In genomic region chr3:95906860-95907259, GRCm38 (mm10) we compare ENCODE assay signal across 8 mouse cellular contexts. TPM values are rescaled to one million over a fixed set of nuclear protein-coding genes. Genes with fewer than 3 reads are reported as not detected.
DNase-seq lines count a peak whose midpoint lies in the region; ATAC-seq lines count a peak whose summit lies in the region.

No protein-coding gene starts in this region.

- peak; percentile 46 for DNase-seq in left cerebral cortex, postnatal 4 days
- DNase-seq in left cerebral cortex, adult 11 months (ENCODE audit: low spot score) = no peak
- DNase-seq in kidney, postnatal 14 days = peak; percentile 56
- DNase-seq in layer of hippocampus, adult 18-20 months (ENCODE audit: low spot score in 2 of 2) = no peak

- H3K4me2 ChIP-seq in heart, embryonic 13.5 days = peak overlapping the region; percentile 80
- peak overlapping the region; percentile 73 for H3K4me2 ChIP-seq in stomach, embryonic 14.5 days (replicated peaks; ENCODE audit: low read depth, low read length)

- H3K27me3 ChIP-seq in heart, embryonic 13.5 days (replicated peaks) = peaks cover 12% of the 10 kb centered on the region
- H3K27me3 ChIP-seq in stomach, embryonic 14.5 days (ENCODE audit: control insufficient read depth, insufficient read depth, low read length) = no peaks in the 10 kb centered on the region

- peaks cover 8% of the 10 kb centered on the region for H3K4me1 ChIP-seq in brown adipose tissue, adult 24 weeks (ENCODE audit: control insufficient read depth, insufficient read depth, insufficient read length, low read length)
- peaks cover 53% of the 10 kb centered on the region for H3K4me1 ChIP-seq in heart, embryonic 13.5 days
- peaks cover 29% of the 10 kb centered on the region for H3K4me1 ChIP-seq in stomach, embryonic 14.5 days (ENCODE audit: control insufficient read depth, insufficient read depth, low read length)

- H3K9ac ChIP-seq in heart, embryonic 13.5 days = peak overlapping the region; percentile 66
- no peak overlapping the region for H3K9ac ChIP-seq in stomach, embryonic 14.5 days (replicated peaks; ENCODE audit: low read depth, low read length)

- WGBS in heart, embryonic 13.5 days = under 1% methylated on average over 12 of the region's 12 CpGs
- under 1% methylated on average over 12 of the region's 12 CpGs for WGBS in stomach, embryonic 14.5 days

- H3K27ac ChIP-seq in brown adipose tissue, adult 24 weeks (replicated peaks; ENCODE audit: low read depth, low read length) = no peak overlapping the region
- H3K27ac ChIP-seq in heart, embryonic 13.5 days (replicated peaks) = no peak overlapping the region
- no peak overlapping the region for H3K27ac ChIP-seq in stomach, embryonic 14.5 days (ENCODE audit: low read length)

- no peak for ATAC-seq in heart, embryonic 13.5 days (ENCODE audit: extremely low read depth, insufficient number of reproducible peaks, low FRiP score, low TSS enrichment)
- ATAC-seq in megakaryocyte, adult 5-6 weeks (ENCODE audit: poor library complexity, severe bottlenecking) = peak; percentile 67
- no peak for ATAC-seq in stomach, embryonic 14.5 days (ENCODE audit: insufficient number of reproducible peaks, insufficient read depth, low FRiP score, low read depth)

- no peaks in the 10 kb centered on the region for H3K9me3 ChIP-seq in heart, embryonic 13.5 days
- no peaks in the 10 kb centered on the region for H3K9me3 ChIP-seq in stomach, embryonic 14.5 days (ENCODE audit: control insufficient read depth, low read depth, low read length)

- intact Hi-C loops in left cerebral cortex, postnatal 4 days (cut with DNase I) = loop anchor here (1.0 kb wide), 1 partner anchor 25 kb away; the partner anchor contains the start of gene Ciart

- no peaks in the 10 kb centered on the region for H3K36me3 ChIP-seq in heart, embryonic 13.5 days
- no peaks in the 10 kb centered on the region for H3K36me3 ChIP-seq in stomach, embryonic 14.5 days (ENCODE audit: control insufficient read depth, insufficient read depth, low read length)

- H3K4me3 ChIP-seq in brown adipose tissue, adult 24 weeks (ENCODE audit: insufficient read depth, low read depth, low read length) = peak overlapping the region; percentile 50
- H3K4me3 ChIP-seq in heart, embryonic 13.5 days = peak overlapping the region; percentile 51
- H3K4me3 ChIP-seq in stomach, embryonic 14.5 days (ENCODE audit: low read depth, low read length) = peak overlapping the region; percentile 9; the same call in 1 of the 2 replicates

RNA-seq across cellular contexts. Expression of gene Car14, which starts 2.4 kb away (rescaled TPM):
- 1 to 10 TPM; 2.4 to 2.5 TPM for total RNA-seq in left cerebral cortex, postnatal 4 days (2021)
- polyA plus RNA-seq in brown adipose tissue, adult 24 weeks (2012; ENCODE audit: insufficient read depth, insufficient read length, missing spikeins) = 15.5 and 24.4 TPM in 2 replicates
- 26.1 and 31.5 TPM in 2 replicates for polyA plus RNA-seq in heart, embryonic 13.5 days (2015; fragmentation: Nextera tagmentation; extraction: Ambion mirVana)
- not detected in 2 replicates for total RNA-seq in megakaryocyte, adult 5-6 weeks (2015)
- not detected in 2 replicates for total RNA-seq in megakaryocyte, adult 5-6 weeks (2017)
- 2.9 and 3.3 TPM in 2 replicates for polyA plus RNA-seq in stomach, embryonic 14.5 days (2014; fragmentation: Nextera tagmentation; extraction: Ambion mirVana)
- total RNA-seq in layer of hippocampus, adult 18-20 months (2021) = 10 to 100 TPM in 1 of 2 experiments, 1 to 10 TPM in 1; 9.9 to 10.8 TPM

RNA-seq across cellular contexts. Expression of gene Aph1a, which starts 13.1 kb away (rescaled TPM):
- 100 to 1,000 TPM in 1 of 2 experiments, 10 to 100 TPM in 1; 91.1 to 101 TPM for total RNA-seq in left cerebral cortex, postnatal 4 days (2021)
- polyA plus RNA-seq in brown adipose tissue, adult 24 weeks (2012; ENCODE audit: insufficient read depth, insufficient read length, missing spikeins) = 75.1 and 82.8 TPM in 2 replicates
- polyA plus RNA-seq in heart, embryonic 13.5 days (2015; fragmentation: Nextera tagmentation; extraction: Ambion mirVana) = 28.8 and 33.9 TPM in 2 replicates
- 28.3 and 31.4 TPM in 2 replicates for total RNA-seq in megakaryocyte, adult 5-6 weeks (2015)
- 38.9 and 39.2 TPM in 2 replicates for total RNA-seq in megakaryocyte, adult 5-6 weeks (2017)
- polyA plus RNA-seq in stomach, embryonic 14.5 days (2014; fragmentation: Nextera tagmentation; extraction: Ambion mirVana) = 32.7 and 40.2 TPM in 2 replicates
- 10 to 100 TPM; 61.1 to 70.2 TPM for total RNA-seq in layer of hippocampus, adult 18-20 months (2021)

RNA-seq across cellular contexts. Expression of gene BC028528, which starts 15.1 kb away (rescaled TPM):
- 10 to 100 TPM in 1 of 2 experiments, 1 to 10 TPM in 1; 6.8 to 10.8 TPM for total RNA-seq in left cerebral cortex, postnatal 4 days (2021)
- polyA plus RNA-seq in brown adipose tissue, adult 24 weeks (2012; ENCODE audit: insufficient read depth, insufficient read length, missing spikeins) = 71.8 and 150 TPM in 2 replicates
- 38.1 and 41.8 TPM in 2 replicates for polyA plus RNA-seq in heart, embryonic 13.5 days (2015; fragmentation: Nextera tagmentation; extraction: Ambion mirVana)
- 88.2 and 97.9 TPM in 2 replicates for total RNA-seq in megakaryocyte, adult 5-6 weeks (2015)
- 114 and 117 TPM in 2 replicates for total RNA-seq in megakaryocyte, adult 5-6 weeks (2017)
- polyA plus RNA-seq in stomach, embryonic 14.5 days (2014; fragmentation: Nextera tagmentation; extraction: Ambion mirVana) = 26.7 and 28.0 TPM in 2 replicates
- total RNA-seq in layer of hippocampus, adult 18-20 months (2021) = 1 to 10 TPM; 2.2 to 3.0 TPM

RNA-seq across cellular contexts. Expression of gene Anp32e, which starts 22.2 kb away (rescaled TPM):
- 10 to 100 TPM; 90.4 to 98.0 TPM for total RNA-seq in left cerebral cortex, postnatal 4 days (2021)
- polyA plus RNA-seq in brown adipose tissue, adult 24 weeks (2012; ENCODE audit: insufficient read depth, insufficient read length, missing spikeins) = 78.5 and 88.8 TPM in 2 replicates
- 164 and 182 TPM in 2 replicates for polyA plus RNA-seq in heart, embryonic 13.5 days (2015; fragmentation: Nextera tagmentation; extraction: Ambion mirVana)
- 88.7 and 117 TPM in 2 replicates for total RNA-seq in megakaryocyte, adult 5-6 weeks (2015)
- 250 and 285 TPM in 2 replicates for total RNA-seq in megakaryocyte, adult 5-6 weeks (2017)
- polyA plus RNA-seq in stomach, embryonic 14.5 days (2014; fragmentation: Nextera tagmentation; extraction: Ambion mirVana) = 54.2 and 61.7 TPM in 2 replicates
- 10 to 100 TPM; 88.3 to 89.6 TPM for total RNA-seq in layer of hippocampus, adult 18-20 months (2021)

RNA-seq across cellular contexts. Expression of gene Ciart, which starts 24.8 kb away (rescaled TPM):
- 1 to 10 TPM; 5.6 to 6.9 TPM for total RNA-seq in left cerebral cortex, postnatal 4 days (2021)
- polyA plus RNA-seq in brown adipose tissue, adult 24 weeks (2012; ENCODE audit: insufficient read depth, insufficient read length, missing spikeins) = 1.5 and 3.4 TPM in 2 replicates
- 5.7 and 6.2 TPM in 2 replicates for polyA plus RNA-seq in heart, embryonic 13.5 days (2015; fragmentation: Nextera tagmentation; extraction: Ambion mirVana)
- 1.0 and 1.2 TPM in 2 replicates for total RNA-seq in megakaryocyte, adult 5-6 weeks (2015)
- 0.85 and 1.6 TPM in 2 replicates for total RNA-seq in megakaryocyte, adult 5-6 weeks (2017)
- polyA plus RNA-seq in stomach, embryonic 14.5 days (2014; fragmentation: Nextera tagmentation; extraction: Ambion mirVana) = 5.3 and 5.6 TPM in 2 replicates
- 10 to 100 TPM in 1 of 2 experiments, 1 to 10 TPM in 1; 9.2 to 11.7 TPM for total RNA-seq in layer of hippocampus, adult 18-20 months (2021)

Comparison
In these comparisons a context has a peak if more than half of its experiments do, and no peak if none do; other contexts are left out.
1. DNase-seq: peak in left cerebral cortex, postnatal 4 days (single experiment) and kidney, postnatal 14 days (single experiment); none in left cerebral cortex, adult 11 months (single experiment) and layer of hippocampus, adult 18-20 months (0 of 2).
2. RNA of gene BC028528, which starts 15.1 kb away (total RNA-seq): 88.2 to 117 TPM in megakaryocyte, adult 5-6 weeks; 6.8 to 10.8 TPM in left cerebral cortex, postnatal 4 days and 2.2 to 3.0 TPM in layer of hippocampus, adult 18-20 months; every median in the first group is over 4 times any median in the second.
3. Peak in every context shown above with its lines, with median percentiles within 50 percentile points of each other: H3K4me3 ChIP-seq.